Mouse (Mus musculus): ENCODE results near the gene 2210407C18Rik.

2210407C18Rik gene

DNA sequence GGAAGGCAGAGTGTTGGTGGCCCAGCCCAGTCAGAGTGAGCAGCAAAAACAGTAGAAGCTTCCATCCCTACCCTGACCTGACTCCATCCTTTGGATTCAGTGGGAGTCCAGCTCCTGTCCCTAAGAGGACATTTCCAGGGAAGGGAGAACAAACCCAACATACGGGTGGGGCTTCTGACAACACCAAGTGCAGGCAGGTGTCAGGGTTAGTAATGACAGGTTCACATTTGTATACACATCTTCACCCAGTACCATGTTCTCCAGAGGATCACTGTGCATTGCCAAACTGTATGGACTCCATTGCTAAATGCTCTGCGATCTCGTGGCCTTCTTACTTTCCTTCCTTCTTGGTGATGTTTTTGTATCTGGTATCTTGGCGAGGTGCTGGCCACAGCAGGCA lies at the start of gene 2210407C18Rik:
TSS of gene 2210407C18Rik (minus strand) at position 101 of the 400 bp plus-strand sequence.
- no peak for DNase-seq (ENCODE audit: low spot score in 2 of 2)

- DNase-seq (ENCODE audit: low spot score in 2 of 2), result no peak
Observed at GRCm38 (mm10) chr11:58658596-58658995, 42.7 kb upstream of the 2210407C18Rik start, which contains the start of gene Olfr322. Olfr322 (plus strand) TSS chr11:58658782.

GRCm38 (mm10) chr11:58655151-58655550 lies 39.3 kb upstream of the 2210407C18Rik start:
- no peak for DNase-seq (ENCODE audit: low spot score in 2 of 2)

- peak; percentile 81 to 88 for DNase-seq (ENCODE audit: low spot score in 2 of 2)
Observed at GRCm38 (mm10) chr11:58643350-58643749, 27.5 kb upstream of the 2210407C18Rik start.

GRCm38 (mm10) chr11:58641638-58642358 lies 25.9 kb upstream of the 2210407C18Rik start:
- DNase-seq (ENCODE audit: low spot score in 2 of 2), result peak; percentile 67 to 86

DNA sequence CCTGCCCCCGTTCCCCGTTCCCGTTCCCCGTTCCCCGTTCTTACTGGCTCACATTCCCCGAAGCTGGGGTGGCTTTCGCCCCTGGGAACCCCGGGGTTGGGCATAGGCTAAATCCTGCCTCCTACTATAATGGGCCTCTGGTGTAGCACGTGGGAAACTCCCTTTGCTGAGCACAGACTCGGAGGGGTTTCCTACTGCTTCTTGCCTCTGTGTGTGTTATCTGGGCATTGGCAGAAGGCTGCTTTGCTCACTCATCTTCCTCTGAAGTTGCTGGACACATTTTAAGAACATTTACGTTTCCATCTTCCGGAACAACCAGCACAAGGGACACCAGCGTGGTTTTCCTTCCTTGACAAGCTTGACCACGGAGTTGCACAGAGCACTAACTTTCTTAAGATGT lies 25.2 kb upstream of the 2210407C18Rik start:
- DNase-seq (ENCODE audit: low spot score in 2 of 2), result peak; percentile 59 to 65

DNA sequence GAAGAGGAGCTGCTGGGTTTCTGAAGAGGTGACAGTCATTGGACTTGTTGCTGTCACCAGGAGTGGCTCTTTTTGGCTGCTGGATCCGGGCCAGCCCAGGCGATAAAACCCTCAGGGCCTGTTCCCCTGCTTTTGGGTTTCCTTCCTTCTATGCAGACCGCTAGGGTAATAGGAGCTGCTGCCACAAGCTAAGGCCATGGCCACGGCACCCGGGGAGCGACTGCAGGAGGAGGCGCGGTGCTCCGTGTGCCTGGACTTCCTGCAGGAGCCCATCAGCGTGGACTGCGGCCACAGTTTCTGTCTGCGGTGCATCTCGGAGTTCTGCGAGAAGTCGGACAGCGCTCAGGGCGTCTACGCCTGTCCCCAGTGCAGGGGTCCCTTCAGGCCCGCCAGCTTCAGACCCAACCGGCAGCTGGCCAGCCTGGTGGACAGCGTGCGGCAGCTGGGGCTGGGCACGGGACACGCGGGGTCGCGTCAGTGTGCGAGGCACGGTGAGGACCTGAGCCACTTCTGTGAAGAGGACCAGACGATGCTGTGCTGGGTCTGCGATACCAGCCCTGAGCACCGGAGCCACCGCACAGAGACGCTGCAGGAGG lies 24.5 kb upstream of the 2210407C18Rik start, which contains the start of gene Trim58:
TSS of gene Trim58 (plus strand) at position 194 of the 596 bp plus-strand sequence.
- DNase-seq (ENCODE audit: low spot score in 2 of 2), result peak; percentile 80 to 86

- DNase-seq (ENCODE audit: low spot score in 2 of 2), result no peak
Observed at GRCm38 (mm10) chr11:58638176-58638701, 22.4 kb upstream of the 2210407C18Rik start.

- DNase-seq (ENCODE audit: low spot score in 2 of 2), result peak; percentile 66 to 80
Observed at GRCm38 (mm10) chr11:58636376-58636977, 20.6 kb upstream of the 2210407C18Rik start.

GRCm38 (mm10) chr11:58634878-58635277 lies 19.0 kb upstream of the 2210407C18Rik start:
- DNase-seq (ENCODE audit: low spot score in 2 of 2), result no peak

GRCm38 (mm10) chr11:58630401-58630800 lies 14.5 kb upstream of the 2210407C18Rik start, which contains the start of gene Olfr323:
Olfr323 (minus strand) TSS chr11:58630501.
- DNase-seq (ENCODE audit: low spot score in 2 of 2), result no peak

GRCm38 (mm10) chr11:58626146-58626545 lies 10.3 kb upstream of the 2210407C18Rik start:
- DNase-seq (ENCODE audit: low spot score in 2 of 2), result no peak

DNA sequence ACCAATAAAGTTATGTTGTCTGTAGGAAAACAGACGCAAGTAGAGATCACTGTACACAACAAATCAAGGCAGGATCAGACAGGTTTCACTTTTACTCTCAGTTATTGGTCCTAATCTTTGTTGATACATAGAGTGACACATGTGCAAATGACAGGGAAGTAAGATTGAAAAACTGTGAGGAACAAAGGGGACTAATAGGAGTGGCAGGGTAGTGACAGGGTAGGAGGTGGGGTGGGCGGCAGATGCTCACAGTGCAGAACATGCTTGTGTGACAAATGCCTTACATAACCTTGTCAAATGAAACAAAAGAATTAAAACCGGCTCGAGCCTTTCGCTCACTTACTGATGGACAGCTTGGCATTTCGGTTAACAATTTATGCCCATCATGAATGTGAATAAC lies 2.9 kb upstream of the 2210407C18Rik start:
- DNase-seq (ENCODE audit: low spot score in 2 of 2), result no peak

- DNase-seq (ENCODE audit: low spot score in 2 of 2), result no peak
Observed at GRCm38 (mm10) chr11:58618369-58618768, 2.5 kb upstream of the 2210407C18Rik start.

DNA sequence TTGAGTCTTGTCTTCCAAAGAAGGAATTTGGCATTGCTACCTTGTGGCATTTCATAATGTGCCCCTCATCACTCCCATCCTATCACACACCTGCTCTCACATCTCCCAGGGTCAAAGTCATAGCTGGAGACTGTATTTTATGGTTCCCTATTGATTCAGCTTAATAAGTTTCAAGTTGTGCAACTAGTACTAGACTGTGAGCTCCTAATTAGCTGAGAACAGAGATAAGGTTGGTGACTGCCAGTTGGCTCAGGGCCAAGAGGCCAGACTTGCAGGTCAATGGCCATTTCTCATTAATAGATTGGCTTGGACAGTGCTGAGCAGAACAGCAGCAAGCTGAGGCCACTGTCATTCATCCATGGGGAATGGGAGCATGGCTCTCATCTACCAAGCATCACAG lies 1.3 kb downstream of the 2210407C18Rik start:
- no peak for DNase-seq (ENCODE audit: low spot score in 2 of 2)

DNA sequence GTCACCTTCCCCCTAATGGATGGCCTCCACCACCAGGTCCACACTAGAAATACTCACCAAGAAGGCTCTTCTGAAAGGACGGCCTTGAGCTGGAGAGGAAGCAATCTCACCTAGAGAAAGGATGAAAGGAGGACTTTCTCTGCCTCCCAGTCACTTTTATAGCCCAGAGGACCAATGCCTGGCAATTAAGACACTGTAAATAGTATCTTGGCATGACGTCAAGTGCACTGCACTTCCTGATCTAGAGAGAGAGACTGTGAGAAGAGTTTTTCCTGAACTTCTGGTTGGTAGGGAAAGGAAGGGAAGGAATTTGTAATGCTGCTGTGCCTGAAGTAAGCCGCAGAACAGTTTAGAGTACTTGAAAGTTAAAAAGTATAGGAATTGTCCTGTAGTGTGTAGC lies 2.5 kb downstream of the 2210407C18Rik start:
- no peak for DNase-seq (ENCODE audit: low spot score in 2 of 2)

DNA sequence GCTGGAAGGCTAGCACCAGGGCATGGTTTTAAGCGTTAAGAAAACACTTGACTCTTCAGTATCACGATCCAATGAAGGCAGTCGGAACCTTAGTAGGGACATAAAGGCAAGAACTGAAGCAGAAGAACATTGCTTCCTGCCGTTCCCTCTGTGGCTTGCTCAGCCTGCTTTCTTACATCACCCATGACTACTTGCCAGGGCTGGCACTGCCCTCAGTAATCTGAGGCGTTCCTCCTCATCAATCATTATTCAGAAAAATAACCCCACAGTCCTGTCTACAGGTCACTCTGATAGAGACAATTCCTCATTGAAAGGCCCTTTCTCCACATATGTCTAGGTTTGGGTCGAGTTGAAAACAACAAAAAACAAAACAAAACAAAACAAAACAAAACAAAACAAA lies 8.8 kb downstream of the 2210407C18Rik start:
- DNase-seq (ENCODE audit: low spot score in 2 of 2), result no peak

DNA sequence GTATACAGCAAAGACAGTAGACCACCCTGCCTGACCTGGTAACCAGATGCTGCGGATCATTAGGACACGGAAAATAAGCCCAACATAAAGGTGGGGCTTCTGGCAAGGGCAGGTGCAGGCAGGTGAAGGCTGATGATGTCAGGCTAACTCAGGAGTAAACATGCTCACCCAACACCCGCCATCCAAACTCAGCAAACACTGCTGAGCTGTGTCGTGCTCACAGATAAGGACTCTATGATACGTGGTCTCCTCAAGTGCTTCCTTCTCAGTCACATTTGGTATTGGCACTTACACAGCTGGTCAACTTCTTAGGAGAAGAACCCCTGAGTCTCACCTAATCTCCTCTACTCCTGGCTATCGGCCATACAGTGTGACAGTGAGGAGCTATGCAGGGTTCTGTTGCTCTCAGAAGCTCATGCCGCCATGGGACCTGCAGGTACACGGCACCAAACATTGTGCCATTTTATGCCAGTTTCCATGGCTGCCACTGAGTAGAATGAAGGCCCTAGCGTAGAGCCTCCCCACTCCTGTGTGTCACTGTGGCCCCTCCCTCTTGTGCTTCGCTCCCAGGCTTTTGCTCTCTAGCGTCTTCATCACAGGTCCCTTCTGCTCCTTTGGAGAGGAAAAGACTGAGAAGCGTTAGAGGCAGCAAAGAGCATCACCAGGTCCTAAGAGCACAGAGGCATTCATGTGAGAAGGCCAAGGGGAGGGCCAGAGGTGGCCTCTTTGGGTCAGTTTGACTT lies 9.5 kb downstream of the 2210407C18Rik start:
- DNase-seq (ENCODE audit: low spot score in 2 of 2), result no peak

GRCm38 (mm10) chr11:58605228-58605627 lies 10.6 kb downstream of the 2210407C18Rik start:
- no peak for DNase-seq (ENCODE audit: low spot score in 2 of 2)

DNA sequence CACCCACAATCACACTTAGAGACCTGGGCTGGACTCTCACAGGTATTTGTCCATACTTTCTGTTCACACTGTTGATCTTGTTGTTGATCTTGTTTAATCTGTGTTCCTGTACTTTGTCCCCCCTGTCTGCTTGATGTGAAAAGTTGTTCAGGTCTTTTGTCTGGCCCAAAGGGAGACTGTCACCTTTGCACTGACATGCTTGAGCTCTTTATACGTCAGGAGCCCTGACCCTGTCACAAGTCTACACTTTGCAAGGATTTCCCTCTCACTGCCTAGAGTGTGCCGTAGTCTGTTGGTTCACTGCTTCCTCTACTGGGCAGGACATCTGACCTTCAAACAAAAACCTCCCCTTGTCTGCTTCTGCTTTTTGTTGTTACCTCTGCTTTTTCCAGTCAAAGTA lies 11.2 kb downstream of the 2210407C18Rik start:
- DNase-seq (ENCODE audit: low spot score in 2 of 2), result no peak

- DNase-seq (ENCODE audit: low spot score in 2 of 2), result no peak
Observed at GRCm38 (mm10) chr11:58602800-58603560, 12.9 kb downstream of the 2210407C18Rik start.
